9 mouse cellular contexts compared by ENCODE assay signal in genomic region chr5:128601036-128602019, GRCm38 (mm10). TPM values are rescaled to one million over a fixed set of nuclear protein-coding genes. Genes with fewer than 3 reads are reported as not detected.
DNase-seq lines count a peak whose midpoint lies in the region; ATAC-seq and TF ChIP-seq lines count a peak whose summit lies in the region.
"Had no signal": no experiment of that assay in that cellular context is flagged by ENCODE, and none has a peak within 500 bp of the region (broad histone marks: within the 10 kb centered on the region; RNA-seq: fewer than 3 reads in every experiment).

No protein-coding gene starts in this region.

- no peak for TF ChIP-seq CTCF in liver, adult 2 months (IDR thresholded peaks at IDR 0.05; ENCODE audit: low read depth, low read length)
- no peak for TF ChIP-seq CTCF in olfactory bulb, adult 2 months (IDR thresholded peaks at IDR 0.05; ENCODE audit: insufficient read depth, low read depth, low read length)

- no peaks in the 10 kb centered on the region for H3K4me1 ChIP-seq in liver, adult 2 months (ENCODE audit: control insufficient read depth, insufficient read depth, low read length)
- peaks cover 66% of the 10 kb centered on the region for H3K4me1 ChIP-seq in forebrain, embryonic 13.5 days
- H3K4me1 ChIP-seq in limb, embryonic 12.5 days (replicated peaks), result peaks cover 79% of the 10 kb centered on the region
- peaks cover 33% of the 10 kb centered on the region for H3K4me1 ChIP-seq in olfactory bulb, adult 2 months (ENCODE audit: control insufficient read depth, insufficient read depth, low read length)

- no peaks in the 10 kb centered on the region for H3K36me3 ChIP-seq in liver, adult 2 months (ENCODE audit: control insufficient read depth, insufficient read depth, low read length)
- H3K36me3 ChIP-seq in forebrain, embryonic 13.5 days (ENCODE audit: poor library complexity, severe bottlenecking), result no peaks in the 10 kb centered on the region
- H3K36me3 ChIP-seq in limb, embryonic 12.5 days, result no peaks in the 10 kb centered on the region

- no peaks in the 10 kb centered on the region for H3K9me3 ChIP-seq in forebrain, embryonic 13.5 days (replicated peaks)
- no peaks in the 10 kb centered on the region for H3K9me3 ChIP-seq in limb, embryonic 12.5 days

- H3K4me2 ChIP-seq in forebrain, embryonic 13.5 days, result peak overlapping the region; percentile 95
- H3K4me2 ChIP-seq in limb, embryonic 12.5 days, result peak overlapping the region; percentile 91

- no peak for TF ChIP-seq POLR2A in liver, adult 2 months (IDR thresholded peaks at IDR 0.05; ENCODE audit: extremely low read depth, insufficient read depth, low read length)
- TF ChIP-seq POLR2A in olfactory bulb, adult 2 months (IDR thresholded peaks at IDR 0.05; ENCODE audit: insufficient read depth, low read depth, low read length), result no peak

- peak overlapping the region; percentile 14; the same call in 1 of the 2 replicates for H3K4me3 ChIP-seq in liver, adult 2 months (ENCODE audit: insufficient read depth, low read depth, low read length)
- H3K4me3 ChIP-seq in forebrain, embryonic 13.5 days, result peak overlapping the region; percentile 55
- peak overlapping the region; percentile 82 for H3K4me3 ChIP-seq in limb, embryonic 12.5 days (replicated peaks)
- peak overlapping the region; percentile 44 for H3K4me3 ChIP-seq in olfactory bulb, adult 2 months (ENCODE audit: insufficient read depth, low read depth, low read length)

- no peak overlapping the region for H3K27ac ChIP-seq in liver, adult 2 months (replicated peaks; ENCODE audit: insufficient read depth, low read depth, low read length)
- peak overlapping the region; percentile 57 for H3K27ac ChIP-seq in forebrain, embryonic 13.5 days
- peak overlapping the region; percentile 97 for H3K27ac ChIP-seq in limb, embryonic 12.5 days
- H3K27ac ChIP-seq in olfactory bulb, adult 2 months (ENCODE audit: insufficient read depth, low read depth, low read length), result no peak overlapping the region

- no peak for DNase-seq in liver, adult 2 months (ENCODE audit: extremely low read depth, low read depth, low spot score)
- no peak for DNase-seq in liver
- peak; percentile 7 for DNase-seq in brain, adult 2 months (ENCODE audit: low read depth, low spot score)
- no peak for DNase-seq in frontal cortex, postnatal 25 days (ENCODE audit: low spot score in 2 of 2)

- H3K79me2 ChIP-seq in liver, adult 2 months (ENCODE audit: control insufficient read depth, insufficient read depth, low read length), result no peaks in the 10 kb centered on the region

- WGBS in liver, adult 2 months, result 1% methylated on average over 87 of the region's 87 CpGs
- under 1% methylated on average over 87 of the region's 87 CpGs for WGBS in forebrain, embryonic 13.5 days
- under 1% methylated on average over 87 of the region's 87 CpGs for WGBS in limb, embryonic 12.5 days
- WGBS in olfactory bulb, adult 2 months, result 2% methylated on average over 87 of the region's 87 CpGs

- ATAC-seq in forebrain, embryonic 13.5 days, result peak; percentile 54
- peak; percentile 5; the same call in 1 of the 2 replicates for ATAC-seq in limb, embryonic 12.5 days (ENCODE audit: insufficient number of reproducible peaks, insufficient read depth, low FRiP score, low TSS enrichment, low read depth)
- no peak for ATAC-seq in cerebellum, adult (ENCODE audit: insufficient number of reproducible peaks, low FRiP score, low TSS enrichment)

- no peak overlapping the region for H3K9ac ChIP-seq in liver, adult 2 months (ENCODE audit: low read depth, low read length)
- peak overlapping the region; percentile 63 for H3K9ac ChIP-seq in forebrain, embryonic 13.5 days
- peak overlapping the region; percentile 88 for H3K9ac ChIP-seq in limb, embryonic 12.5 days (replicated peaks)

- H3K27me3 ChIP-seq in liver, adult 2 months (ENCODE audit: control insufficient read depth, insufficient read depth, low read length), result peaks cover 10% of the 10 kb centered on the region
- H3K27me3 ChIP-seq in forebrain, embryonic 13.5 days, result peaks cover 98% of the 10 kb centered on the region
- H3K27me3 ChIP-seq in limb, embryonic 12.5 days, result peaks cover 28% of the 10 kb centered on the region

RNA-seq across cellular contexts. Expression of gene Fzd10, which starts 0.7 kb away (rescaled TPM):
- total RNA-seq in liver, adult 2 months (2014; rRNA removed), result 0.07 TPM in 1 of 2 replicates, not detected in the other
- not detected in 2 replicates for polyA plus RNA-seq in liver, adult 2 months (2012; rRNA removed)
- polyA plus RNA-seq in forebrain, embryonic 13.5 days (2015; fragmentation: Nextera tagmentation; extraction: Ambion mirVana), result 2.0 TPM in 2 replicates
- 10.9 and 12.5 TPM in 2 replicates for polyA plus RNA-seq in limb, embryonic 12.5 days (2016; fragmentation: Nextera tagmentation; extraction: Ambion mirVana)
- polyA plus RNA-seq in olfactory bulb, adult 2 months (2012; ENCODE audit: insufficient read depth, insufficient read length, low replicate concordance, missing spikeins), result not detected in 2 replicates
- total RNA-seq: neutrophil, adult 5-6 weeks had no signal

Comparison
In these comparisons a context has a peak if more than half of its experiments do, and no peak if none do; other contexts are left out.
1. H3K27ac ChIP-seq: peak in forebrain, embryonic 13.5 days (single experiment) and limb, embryonic 12.5 days (single experiment); none in liver, adult 2 months (single experiment) and olfactory bulb, adult 2 months (single experiment).
2. H3K4me3 ChIP-seq: peak in every context shown above with its lines; median percentile 82 in limb, embryonic 12.5 days; 55 in forebrain, embryonic 13.5 days; 44 in olfactory bulb, adult 2 months; 14 in liver, adult 2 months.